Mouse (Mus musculus) stomach, embryonic 14.5 days (tissue): ENCODE data around the gene Nprl3. TPM values are rescaled to one million over a fixed set of nuclear protein-coding genes. Genes with fewer than 3 reads are reported as not detected.

Source experiments
- ATAC-seq: fragments of 200-750 bp; cut with Nextera tagmentation; 2 replicates; pipeline ENCODE4 v1.8.0; 2017; ENCODE audit warnings: low read depth, moderate TSS enrichment; ENCODE audit not compliant: insufficient number of reproducible peaks, insufficient read depth, low FRiP score
- H3K27ac ChIP-seq: fragments of 300-500 bp; sonication (generic); 2 replicates; pipeline ENCODE4 v1.5.1; 2014; ENCODE audit warnings: mild to moderate bottlenecking, low read length, moderate library complexity, mixed read lengths
- H3K27me3 ChIP-seq: fragments of 300-500 bp; sonication (generic); 2 replicates; pipeline ENCODE4 v1.6.1; 2014; ENCODE audit warnings: low read length, control low read depth, mixed read lengths; ENCODE audit not compliant: control insufficient read depth, insufficient read depth
- H3K36me3 ChIP-seq: fragments of 300-500 bp; sonication (generic); 2 replicates; pipeline ENCODE4 v1.6.1; 2014; ENCODE audit warnings: mild to moderate bottlenecking, control low read depth, low read length, moderate library complexity, mixed read lengths; ENCODE audit not compliant: control insufficient read depth, insufficient read depth
- H3K4me1 ChIP-seq: fragments of 300-500 bp; sonication (generic); 2 replicates; pipeline ENCODE4 v1.6.1; 2014; ENCODE audit warnings: low read length, control low read depth, mixed read lengths; ENCODE audit not compliant: control insufficient read depth, insufficient read depth
- H3K4me2 ChIP-seq: fragments of 300-500 bp; sonication (generic); replicated peaks from 2 replicates; pipeline ENCODE4 v1.6.1; 2014; ENCODE audit warnings: low read depth, low read length, control low read depth
- H3K4me3 ChIP-seq: fragments of 300-500 bp; sonication (generic); 2 replicates; pipeline ENCODE4 v1.5.1; 2014; ENCODE audit warnings: low read depth, low read length, control low read depth
- H3K9ac ChIP-seq: fragments of 300-500 bp; sonication (generic); replicated peaks from 2 replicates; pipeline ENCODE4 v1.6.1; 2014; ENCODE audit warnings: low read depth, mild to moderate bottlenecking, control low read depth, low read length, moderate library complexity, mixed read lengths
- H3K9me3 ChIP-seq: fragments of 300-500 bp; sonication (generic); 2 replicates; pipeline ENCODE4 v1.6.1; 2016; ENCODE audit warnings: low read depth, low read length, control low read depth; ENCODE audit not compliant: control insufficient read depth
- WGBS: fragments of 180-500 bp; shearing (Covaris S2); extraction: QIAGEN DNeasy Blood & Tissue Kit; methylation state at CpG from one replicate; pipeline ENCODE4 v1.1.7; 2014; 5-methylcytosine and 5-hydroxymethylcytosine counted together
- polyA plus RNA-seq: library from polyadenylated mRNA; unstranded; fragments of >200 nt; fragmentation: Nextera tagmentation; extraction: Ambion mirVana; gene quantifications from 2 replicates; pipeline ENCODE4 v1.2.1, GENCODE M21; 2014

Nprl3 gene
- polyA plus RNA-seq, 1 experiment from 2014 or later, result 41.0 TPM

- H3K36me3 ChIP-seq, result no peaks in the 10 kb centered on the region
- H3K27ac ChIP-seq, result no peak overlapping the region
- H3K4me2 ChIP-seq, result no peak overlapping the region
- no peaks in the 10 kb centered on the region for H3K4me1 ChIP-seq
- 72% methylated on average over 14 of the region's 14 CpGs for WGBS
- no peak overlapping the region for H3K9ac ChIP-seq
- H3K4me3 ChIP-seq, result no peak overlapping the region
- H3K27me3 ChIP-seq, result no peaks in the 10 kb centered on the region
- H3K9me3 ChIP-seq, result no peaks in the 10 kb centered on the region
- no peak for ATAC-seq
These were observed 69.1 kb downstream of the Nprl3 start for GRCm38 (mm10) chr11:32198256-32198955.

DNA sequence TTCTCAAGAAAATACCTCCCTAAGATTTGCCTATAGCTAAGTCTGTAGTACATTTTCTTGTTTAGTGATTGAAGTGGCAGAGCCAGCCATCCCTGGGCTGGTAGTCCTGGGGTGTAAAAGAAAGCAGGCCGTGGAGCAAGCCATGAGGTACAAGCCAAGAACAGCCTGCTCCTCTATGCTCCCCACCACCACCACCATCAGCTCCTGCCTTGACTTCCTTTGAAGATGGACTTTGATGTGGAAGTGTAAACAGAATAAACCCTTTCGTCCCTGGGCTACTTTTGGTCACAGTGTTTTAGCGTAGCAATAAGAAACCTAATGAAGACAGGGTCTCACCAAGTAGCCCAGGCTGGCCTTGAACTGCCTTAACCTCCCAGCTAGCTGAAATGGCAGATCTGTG is 69.7 kb downstream of the Nprl3 start:
- Histone ChIP-seq H3K9ac (no peak overlapping the region), H3K36me3 (no peaks in the 10 kb centered on the region), H3K4me3 (no peak overlapping the region), H3K27ac (no peak overlapping the region), H3K9me3 (no peaks in the 10 kb centered on the region), H3K4me2 (no peak overlapping the region), H3K4me1 (no peaks in the 10 kb centered on the region), H3K27me3 (no peaks in the 10 kb centered on the region)
- 23% methylated on average over 3 of the region's 3 CpGs for WGBS
- ATAC-seq, result no peak

- no peak overlapping the region for H3K4me2 ChIP-seq
- no peaks in the 10 kb centered on the region for H3K27me3 ChIP-seq
- H3K4me3 ChIP-seq, result no peak overlapping the region
- no peaks in the 10 kb centered on the region for H3K36me3 ChIP-seq
- 54% methylated on average over 6 of the region's 6 CpGs for WGBS
- no peaks in the 10 kb centered on the region for H3K9me3 ChIP-seq
- H3K9ac ChIP-seq, result no peak overlapping the region
- ATAC-seq, result no peak
- H3K4me1 ChIP-seq, result no peaks in the 10 kb centered on the region
- H3K27ac ChIP-seq, result no peak overlapping the region
These were observed 70.8 kb downstream of the Nprl3 start for GRCm38 (mm10) chr11:32196727-32197126.

DNA sequence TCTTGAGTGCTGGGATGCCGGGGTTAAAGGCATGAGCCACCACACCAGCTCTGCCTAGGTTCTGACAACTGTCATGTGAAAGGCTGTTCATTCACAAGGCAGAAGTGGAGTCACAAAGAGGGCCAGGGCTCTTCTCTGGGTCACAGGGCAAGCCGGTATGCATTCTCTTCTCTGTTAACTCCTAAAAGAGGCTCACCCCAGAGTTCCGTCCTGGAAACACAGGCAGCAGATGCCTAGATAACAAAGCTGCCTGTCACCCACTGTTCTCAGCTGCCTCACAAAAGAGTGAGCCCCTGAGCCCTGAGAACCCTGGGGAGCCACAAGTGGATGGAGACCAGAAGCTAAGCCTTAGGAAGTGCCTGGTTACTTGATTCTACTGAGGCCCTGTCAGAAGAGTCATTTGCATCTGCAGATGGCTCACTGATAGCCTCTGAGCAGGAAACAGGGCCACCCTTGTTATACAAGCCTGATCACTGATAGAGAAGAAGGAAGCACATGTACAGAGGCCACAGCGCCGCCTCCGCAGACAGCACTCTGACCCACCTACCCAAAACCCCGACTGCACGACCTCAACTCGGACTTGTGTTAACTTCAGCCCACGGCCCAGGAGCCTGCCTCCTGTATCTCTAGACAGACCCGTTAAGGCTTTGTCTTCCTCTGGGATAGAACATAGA is 71.5 kb downstream of the Nprl3 start:
- ATAC-seq, result no peak
- H3K27me3 ChIP-seq, result no peaks in the 10 kb centered on the region
- H3K4me1 ChIP-seq, result no peaks in the 10 kb centered on the region
- no peak overlapping the region for H3K27ac ChIP-seq
- no peak overlapping the region for H3K4me3 ChIP-seq
- H3K9me3 ChIP-seq, result no peaks in the 10 kb centered on the region
- no peak overlapping the region for H3K4me2 ChIP-seq
- 37% methylated on average over 11 of the region's 11 CpGs for WGBS
- no peak overlapping the region for H3K9ac ChIP-seq
- H3K36me3 ChIP-seq, result no peaks in the 10 kb centered on the region

DNA sequence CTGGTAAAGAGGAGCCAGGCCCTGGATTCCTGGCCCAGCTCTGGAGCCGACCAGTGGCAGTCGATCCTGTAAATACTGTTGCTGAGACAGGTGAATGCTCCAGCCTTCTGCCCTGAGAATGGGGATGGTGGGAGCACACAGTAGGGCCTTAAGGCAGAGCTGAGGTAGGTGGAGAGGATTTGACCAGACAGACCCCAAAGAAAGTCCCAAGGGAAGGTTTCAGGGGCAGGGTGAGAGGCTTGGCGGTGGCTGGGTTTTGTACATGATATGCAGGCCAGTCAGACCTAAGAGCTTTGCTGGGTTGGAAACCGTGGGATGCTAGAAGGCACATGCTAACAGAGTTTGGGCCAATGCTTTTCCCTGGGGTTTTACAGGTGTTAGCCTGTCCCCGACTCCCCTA is 72.9 kb downstream of the Nprl3 start:
- no peak for ATAC-seq
- no peak overlapping the region for H3K4me2 ChIP-seq
- no peaks in the 10 kb centered on the region for H3K9me3 ChIP-seq
- WGBS, result 85% methylated on average over 5 of the region's 5 CpGs
- H3K27me3 ChIP-seq, result no peaks in the 10 kb centered on the region
- no peak overlapping the region for H3K9ac ChIP-seq
- H3K4me3 ChIP-seq, result no peak overlapping the region
- no peaks in the 10 kb centered on the region for H3K4me1 ChIP-seq
- H3K36me3 ChIP-seq, result no peaks in the 10 kb centered on the region
- no peak overlapping the region for H3K27ac ChIP-seq

DNA sequence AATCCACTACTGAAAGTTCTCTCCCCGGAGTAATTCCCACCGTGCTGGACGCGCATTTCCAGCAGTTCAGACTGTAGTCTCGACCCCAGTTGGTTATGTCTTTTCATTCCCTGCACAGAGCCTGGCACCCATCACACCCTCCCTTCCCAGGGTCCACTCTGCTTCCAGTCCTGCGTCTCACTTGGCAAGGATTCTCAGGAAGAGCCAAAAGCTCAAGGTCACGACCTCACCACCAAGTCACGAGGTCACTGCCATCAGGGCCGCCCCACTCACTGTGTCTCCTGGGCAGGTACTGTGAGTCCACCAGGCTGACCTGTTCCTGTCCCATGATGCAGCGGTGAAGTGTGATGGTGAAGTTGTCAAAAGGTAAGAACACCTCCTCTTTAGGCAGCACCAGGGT is 73.4 kb downstream of the Nprl3 start:
- no peak overlapping the region for H3K4me2 ChIP-seq
- ATAC-seq, result no peak
- H3K9me3 ChIP-seq, result no peaks in the 10 kb centered on the region
- H3K9ac ChIP-seq, result no peak overlapping the region
- H3K4me3 ChIP-seq, result no peak overlapping the region
- no peaks in the 10 kb centered on the region for H3K27me3 ChIP-seq
- H3K4me1 ChIP-seq, result no peaks in the 10 kb centered on the region
- H3K36me3 ChIP-seq, result no peaks in the 10 kb centered on the region
- 80% methylated on average over 10 of the region's 10 CpGs for WGBS
- H3K27ac ChIP-seq, result no peak overlapping the region

DNA sequence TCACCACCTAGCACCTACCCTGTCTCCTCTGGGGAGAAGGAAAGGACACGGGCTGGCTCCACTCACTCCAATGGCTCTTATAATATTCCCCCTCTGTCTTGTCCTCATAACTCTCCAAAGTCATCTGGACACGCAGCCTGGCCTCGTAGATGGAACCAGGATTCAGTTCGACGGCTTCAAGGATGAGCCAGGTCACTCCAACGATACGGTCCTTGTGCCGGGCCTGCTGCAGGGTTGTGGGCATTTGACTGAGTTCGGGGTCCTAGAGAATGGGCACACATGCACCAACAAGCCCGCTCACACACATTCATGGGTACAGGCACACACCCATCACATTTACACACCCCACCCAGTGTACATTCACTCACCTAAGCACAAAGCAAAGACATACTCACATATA is 74.4 kb downstream of the Nprl3 start:
- Histone ChIP-seq H3K9me3 (no peaks in the 10 kb centered on the region), H3K36me3 (no peaks in the 10 kb centered on the region), H3K4me3 (no peak overlapping the region), H3K27ac (no peak overlapping the region), H3K4me2 (no peak overlapping the region), H3K9ac (no peak overlapping the region), H3K27me3 (no peaks in the 10 kb centered on the region), H3K4me1 (no peaks in the 10 kb centered on the region)
- WGBS, result 86% methylated on average over 10 of the region's 10 CpGs
- no peak for ATAC-seq

DNA sequence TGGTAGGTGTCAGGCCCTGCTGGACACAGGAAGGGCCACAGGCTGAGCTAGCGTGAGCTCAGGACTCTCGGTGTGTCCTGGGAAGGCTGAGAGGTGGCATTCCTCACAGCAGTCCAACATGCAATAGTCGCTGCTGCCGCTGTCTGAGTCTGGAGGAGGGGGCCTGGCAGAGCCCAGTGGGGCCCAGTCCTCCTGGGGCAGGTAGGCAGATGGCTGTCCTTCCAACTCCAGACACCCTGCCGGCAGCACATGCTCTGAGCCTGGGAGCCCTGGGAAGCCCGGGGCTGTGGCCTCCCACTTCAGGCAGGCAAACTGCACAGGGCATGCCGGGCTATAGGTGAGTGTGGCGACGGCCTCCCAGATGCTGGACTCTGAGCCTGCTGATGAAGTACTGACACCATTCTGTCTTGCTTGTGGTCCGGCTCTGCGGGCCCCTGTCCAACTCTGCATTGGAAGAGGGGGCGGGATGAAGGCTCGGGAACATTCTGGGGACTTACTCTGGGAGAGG is 76.8 kb downstream of the Nprl3 start:
- Histone ChIP-seq H3K36me3 (no peaks in the 10 kb centered on the region), H3K27me3 (no peaks in the 10 kb centered on the region), H3K9ac (no peak overlapping the region), H3K4me1 (no peaks in the 10 kb centered on the region), H3K27ac (no peak overlapping the region), H3K9me3 (no peaks in the 10 kb centered on the region), H3K4me3 (no peak overlapping the region), H3K4me2 (no peak overlapping the region)
- WGBS, result 77% methylated on average over 13 of the region's 13 CpGs
- no peak for ATAC-seq
